Mouse (Mus musculus): Measurements from ENCODE around the gene Odf3. TPM values are rescaled to one million over a fixed set of nuclear protein-coding genes. Genes with fewer than 3 reads are reported as not detected.
A peak's percentile ranks its signal among the peaks of the same experiment; 100 is the strongest.

Gene Odf3
- polyA plus RNA-seq (2015; fragmentation: Nextera tagmentation; extraction: Ambion mirVana), result not detected in 2 replicates

DNA sequence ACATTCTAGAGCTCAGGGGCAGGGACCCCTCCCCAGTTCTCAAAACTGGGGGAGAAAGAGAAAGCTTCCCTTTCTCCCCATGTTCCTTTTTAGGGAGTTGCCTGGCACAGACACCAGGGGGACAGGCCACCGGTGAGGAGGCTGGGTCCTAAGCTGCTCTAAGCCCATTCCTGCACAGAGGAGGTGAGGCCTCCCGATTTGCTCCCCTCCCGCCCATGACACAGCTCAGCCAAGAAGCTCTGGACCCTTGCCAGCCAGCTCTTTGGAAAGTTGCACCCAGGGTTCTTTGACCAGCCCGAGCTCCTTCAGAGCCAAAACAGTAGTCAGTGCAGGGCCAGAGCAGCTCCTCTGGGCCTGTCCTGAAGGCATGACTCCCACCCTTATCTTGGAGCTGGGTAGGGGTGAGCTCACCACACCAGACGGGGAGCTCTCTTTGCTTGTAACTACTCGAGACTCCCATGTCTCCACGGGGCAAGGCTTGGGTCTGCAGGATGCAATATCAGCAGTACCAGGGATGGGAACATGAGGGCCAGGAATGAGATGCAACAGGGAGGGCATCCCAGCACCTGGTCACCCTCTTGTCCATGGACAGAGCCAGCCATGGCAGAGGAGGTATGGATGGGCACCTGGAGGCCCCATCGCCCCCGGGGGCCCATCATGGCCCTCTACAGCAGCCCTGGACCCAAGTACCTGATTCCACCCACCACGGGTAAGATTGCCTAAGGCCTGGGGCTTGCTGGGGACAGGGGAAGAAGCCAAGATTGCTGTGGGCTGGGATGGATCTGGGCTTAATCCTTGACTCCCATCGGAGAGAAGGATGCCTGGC lies at the start of gene Odf3:
Gene Odf3 (plus strand): TSS at position 51 of the 826 bp plus-strand sequence.
- TF ChIP-seq CTCF (IDR thresholded peaks at IDR 0.05; ENCODE audit: low read depth) (peak; percentile 27; the same call in 1 of the 2 replicates), EP300 (optimal IDR thresholded peaks at IDR 0.05) (no peak)
- no peak within 1 kb of the TSS for H3K4me2 ChIP-seq (replicated peaks; ENCODE audit: low read depth)
- H3K9me3 ChIP-seq (ENCODE audit: control insufficient read depth, low read length), result no peaks in the 10 kb centered on the region
- H3K27ac ChIP-seq (replicated peaks), result no peak within 1 kb of the TSS
- H3K4me1 ChIP-seq (replicated peaks; ENCODE audit: control insufficient read depth, insufficient read depth), result no peaks in the 10 kb centered on the region
- no peak within 1 kb of the TSS for H3K9ac ChIP-seq (ENCODE audit: low read length)
- ATAC-seq (ENCODE audit: low FRiP score, low TSS enrichment) (no peak), DNase-seq (ENCODE audit: low spot score) (no peak)
- WGBS, result 57% methylated on average over 11 of the region's 11 CpGs
- no peak within 1 kb of the TSS for H3K4me3 ChIP-seq (ENCODE audit: low read depth, low read length)
- H3K36me3 ChIP-seq (ENCODE audit: control insufficient read depth, insufficient read depth, low read length), result 0 out of 2 replicates have a peak, but pooled peaks cover 5% of the 10 kb centered on the region
- H3K27me3 ChIP-seq (ENCODE audit: control insufficient read depth, insufficient read depth, low read length), result no peaks in the 10 kb centered on the region

GRCm38 (mm10) chr7:140798212-140798611 lies 49.4 kb upstream of the Odf3 start:
- Histone ChIP-seq H3K4me2 (replicated peaks; ENCODE audit: low read depth) (no peak overlapping the region), H3K27me3 (ENCODE audit: control insufficient read depth, insufficient read depth, low read length) (no peaks in the 10 kb centered on the region), H3K27ac (replicated peaks) (no peak overlapping the region), H3K4me3 (ENCODE audit: low read depth, low read length) (no peak overlapping the region), H3K9me3 (ENCODE audit: control insufficient read depth, low read length) (no peaks in the 10 kb centered on the region), H3K36me3 (ENCODE audit: control insufficient read depth, insufficient read depth, low read length) (no peaks in the 10 kb centered on the region), H3K9ac (ENCODE audit: low read length) (no peak overlapping the region), H3K4me1 (replicated peaks; ENCODE audit: control insufficient read depth, insufficient read depth) (no peaks in the 10 kb centered on the region)
- ATAC-seq (ENCODE audit: low FRiP score, low TSS enrichment), result no peak
- no peak for TF ChIP-seq EP300 (optimal IDR thresholded peaks at IDR 0.05)
- TF ChIP-seq CTCF (IDR thresholded peaks at IDR 0.05; ENCODE audit: low read depth), result no peak
- 56% methylated on average over 2 of the region's 2 CpGs for WGBS
- no peak for DNase-seq (ENCODE audit: low spot score)

DNA sequence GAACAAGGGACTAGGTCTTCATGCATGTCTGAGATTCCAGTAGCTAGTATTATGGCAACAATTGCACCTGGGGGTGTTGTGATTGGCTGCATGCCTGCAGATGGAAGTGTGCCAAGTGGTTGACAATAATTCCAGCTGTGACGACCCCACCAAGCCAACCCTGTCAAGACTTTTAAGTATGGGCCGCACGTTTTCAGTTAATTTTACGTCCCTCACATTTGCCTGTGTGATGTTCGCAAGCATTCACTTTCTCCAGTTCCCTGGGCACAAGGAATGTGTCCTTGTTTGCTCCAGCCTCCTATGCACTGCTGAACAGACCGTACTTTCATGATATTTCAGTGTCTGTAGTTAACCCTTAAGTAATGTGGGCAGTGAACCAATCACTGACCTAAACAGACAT lies 45.0 kb upstream of the Odf3 start:
- Histone ChIP-seq H3K27ac (replicated peaks) (no peak overlapping the region), H3K9me3 (ENCODE audit: control insufficient read depth, low read length) (no peaks in the 10 kb centered on the region), H3K4me1 (replicated peaks; ENCODE audit: control insufficient read depth, insufficient read depth) (no peaks in the 10 kb centered on the region), H3K4me2 (replicated peaks; ENCODE audit: low read depth) (no peak overlapping the region), H3K4me3 (ENCODE audit: low read depth, low read length) (no peak overlapping the region), H3K9ac (ENCODE audit: low read length) (no peak overlapping the region), H3K27me3 (ENCODE audit: control insufficient read depth, insufficient read depth, low read length) (no peaks in the 10 kb centered on the region), H3K36me3 (ENCODE audit: control insufficient read depth, insufficient read depth, low read length) (no peaks in the 10 kb centered on the region)
- no peak for ATAC-seq (ENCODE audit: low FRiP score, low TSS enrichment)
- TF ChIP-seq CTCF (IDR thresholded peaks at IDR 0.05; ENCODE audit: low read depth) (no peak), EP300 (optimal IDR thresholded peaks at IDR 0.05) (no peak)
- no peak for DNase-seq (ENCODE audit: low spot score)
- WGBS, result 73% methylated on average over 6 of the region's 6 CpGs

DNA sequence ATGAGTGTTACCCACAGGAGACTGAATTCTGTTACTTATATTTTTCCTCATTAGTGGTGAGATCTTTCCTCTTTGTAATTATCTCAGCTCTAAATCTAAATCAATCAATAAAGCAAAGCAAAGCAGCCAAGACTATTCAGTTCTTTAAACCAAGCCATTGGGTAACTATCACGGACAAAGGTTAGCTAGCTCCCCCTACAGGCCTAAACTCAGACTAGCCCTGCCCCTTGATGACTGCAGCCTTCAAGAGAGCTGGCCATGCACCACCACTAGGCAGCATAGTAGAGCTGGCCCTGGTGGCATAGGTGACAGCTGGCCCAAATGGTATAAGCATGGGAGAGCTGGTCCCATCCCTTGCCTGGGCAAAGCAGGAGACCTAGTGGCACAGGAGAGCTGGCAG lies 41.9 kb upstream of the Odf3 start:
- Histone ChIP-seq H3K4me3 (ENCODE audit: low read depth, low read length) (no peak overlapping the region), H3K4me2 (replicated peaks; ENCODE audit: low read depth) (no peak overlapping the region), H3K27ac (replicated peaks) (no peak overlapping the region), H3K36me3 (ENCODE audit: control insufficient read depth, insufficient read depth, low read length) (no peaks in the 10 kb centered on the region), H3K9ac (ENCODE audit: low read length) (no peak overlapping the region), H3K9me3 (ENCODE audit: control insufficient read depth, low read length) (no peaks in the 10 kb centered on the region), H3K27me3 (ENCODE audit: control insufficient read depth, insufficient read depth, low read length) (no peaks in the 10 kb centered on the region), H3K4me1 (replicated peaks; ENCODE audit: control insufficient read depth, insufficient read depth) (no peaks in the 10 kb centered on the region)
- TF ChIP-seq CTCF (IDR thresholded peaks at IDR 0.05; ENCODE audit: low read depth) (peak; percentile 76), EP300 (optimal IDR thresholded peaks at IDR 0.05) (no peak)
- DNase-seq (ENCODE audit: low spot score) (peak; percentile 41), ATAC-seq (ENCODE audit: low FRiP score, low TSS enrichment) (no peak; the same call in 1 of the 2 replicates)
- WGBS, result 6% methylated on average over 1 of the region's 1 CpGs

- no peaks in the 10 kb centered on the region for H3K9me3 ChIP-seq (ENCODE audit: control insufficient read depth, low read length)
- WGBS, result 86% methylated on average over 6 of the region's 6 CpGs
- no peak overlapping the region for H3K4me2 ChIP-seq (replicated peaks; ENCODE audit: low read depth)
- H3K27ac ChIP-seq (replicated peaks), result no peak overlapping the region
- H3K4me3 ChIP-seq (ENCODE audit: low read depth, low read length), result no peak overlapping the region
- no peak for DNase-seq (ENCODE audit: low spot score)
- H3K36me3 ChIP-seq (ENCODE audit: control insufficient read depth, insufficient read depth, low read length), result no peaks in the 10 kb centered on the region
- TF ChIP-seq EP300 (optimal IDR thresholded peaks at IDR 0.05) (no peak), CTCF (IDR thresholded peaks at IDR 0.05; ENCODE audit: low read depth) (peak; percentile 44)
- ATAC-seq (ENCODE audit: low FRiP score, low TSS enrichment), result no peak
- no peaks in the 10 kb centered on the region for H3K27me3 ChIP-seq (ENCODE audit: control insufficient read depth, insufficient read depth, low read length)
- H3K4me1 ChIP-seq (replicated peaks; ENCODE audit: control insufficient read depth, insufficient read depth), result no peaks in the 10 kb centered on the region
- no peak overlapping the region for H3K9ac ChIP-seq (ENCODE audit: low read length)
Observed at GRCm38 (mm10) chr7:140810496-140810895, 37.1 kb upstream of the Odf3 start.

DNA sequence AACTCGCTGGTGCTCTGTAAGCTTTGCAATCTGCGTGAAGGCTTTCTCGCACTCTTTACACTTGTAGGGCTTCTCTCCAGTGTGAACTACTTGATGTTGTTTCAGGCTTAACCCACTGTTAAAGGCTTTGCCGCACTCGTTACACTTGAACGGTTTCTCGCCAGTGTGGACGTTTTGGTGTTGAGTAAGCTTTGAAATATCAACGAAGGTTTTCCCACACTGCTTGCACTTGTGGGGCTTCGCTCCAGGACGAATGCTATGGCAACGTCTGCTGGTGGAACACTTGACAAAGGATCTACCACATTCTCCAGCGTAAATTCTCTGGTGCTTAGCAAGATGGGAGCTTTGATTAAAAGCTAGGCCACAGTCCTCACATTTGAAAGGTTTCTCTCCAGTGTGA lies 35.9 kb upstream of the Odf3 start:
- WGBS, result 87% methylated on average over 13 of the region's 13 CpGs
- ATAC-seq (ENCODE audit: low FRiP score, low TSS enrichment) (no peak), DNase-seq (ENCODE audit: low spot score) (no peak)
- Histone ChIP-seq H3K4me1 (replicated peaks; ENCODE audit: control insufficient read depth, insufficient read depth) (no peaks in the 10 kb centered on the region), H3K9ac (ENCODE audit: low read length) (no peak overlapping the region), H3K9me3 (ENCODE audit: control insufficient read depth, low read length) (no peaks in the 10 kb centered on the region), H3K4me3 (ENCODE audit: low read depth, low read length) (no peak overlapping the region), H3K4me2 (replicated peaks; ENCODE audit: low read depth) (no peak overlapping the region), H3K36me3 (ENCODE audit: control insufficient read depth, insufficient read depth, low read length) (no peaks in the 10 kb centered on the region), H3K27me3 (ENCODE audit: control insufficient read depth, insufficient read depth, low read length) (no peaks in the 10 kb centered on the region), H3K27ac (replicated peaks) (no peak overlapping the region)
- TF ChIP-seq CTCF (IDR thresholded peaks at IDR 0.05; ENCODE audit: low read depth) (no peak), EP300 (optimal IDR thresholded peaks at IDR 0.05) (no peak)
